Mouse (Mus musculus) liver, embryonic 13.5 days (tissue): Measurements from ENCODE around the gene Tmem200b. TPM values are rescaled to one million over a fixed set of nuclear protein-coding genes. Genes with fewer than 3 reads are reported as not detected.

ENCODE experiments used
- ATAC-seq: fragments of 200-750 bp; cut with Nextera tagmentation; 2 replicates; pipeline ENCODE4 v1.8.0; 2017; ENCODE audit warnings: low read depth, mild to moderate bottlenecking, moderate number of reproducible peaks, moderate library complexity
- DNase-seq: peaks from one replicate; pipeline ENCODE4 v3.0.0; 2022
- H3K27ac ChIP-seq: fragments of 300-500 bp; sonication (generic); 2 replicates; pipeline ENCODE4 v1.5.1; 2015; ENCODE audit warnings: moderate library complexity, mild to moderate bottlenecking, inconsistent platforms
- H3K27me3 ChIP-seq: fragments of 300-500 bp; sonication (generic); 2 replicates; pipeline ENCODE4 v1.6.1; 2015; ENCODE audit warnings: mild to moderate bottlenecking, inconsistent platforms
- H3K36me3 ChIP-seq: fragments of 300-500 bp; sonication (generic); 2 replicates; pipeline ENCODE4 v1.6.1; 2015; ENCODE audit warnings: mild to moderate bottlenecking, inconsistent platforms
- H3K4me1 ChIP-seq: fragments of 300-500 bp; sonication (generic); replicated peaks from 2 replicates; pipeline ENCODE4 v1.6.1; 2015; ENCODE audit warnings: inconsistent platforms
- H3K4me2 ChIP-seq: fragments of 300-500 bp; sonication (generic); 2 replicates; pipeline ENCODE4 v1.6.1; 2015; ENCODE audit warnings: inconsistent platforms, mild to moderate bottlenecking, moderate library complexity
- H3K4me3 ChIP-seq: fragments of 300-500 bp; sonication (generic); replicated peaks from 2 replicates; pipeline ENCODE4 v1.5.1; 2015; ENCODE audit warnings: mild to moderate bottlenecking, inconsistent platforms
- H3K9ac ChIP-seq: fragments of 300-500 bp; sonication (generic); 2 replicates; pipeline ENCODE4 v1.6.1; 2015; ENCODE audit warnings: mild to moderate bottlenecking, inconsistent platforms
- H3K9me3 ChIP-seq: fragments of 300-500 bp; sonication (generic); replicated peaks from 2 replicates; pipeline ENCODE4 v1.6.1; 2016; ENCODE audit warnings: inconsistent platforms
- WGBS: fragments of 180-500 bp; shearing (Covaris S2); methylation state at CpG from one replicate; pipeline ENCODE4 v1.1.7; 2015; ENCODE audit not compliant: insufficient replicate concordance; 5-methylcytosine and 5-hydroxymethylcytosine counted together
- polyA plus RNA-seq: library from polyadenylated mRNA; unstranded; fragments of >200 nt; fragmentation: Nextera tagmentation; extraction: Ambion mirVana; gene quantifications from 2 replicates; pipeline ENCODE4 v1.2.1, GENCODE M21; 2015

Tmem200b gene
- polyA plus RNA-seq, 1 experiment from 2014 or later: 0.25 TPM

DNA sequence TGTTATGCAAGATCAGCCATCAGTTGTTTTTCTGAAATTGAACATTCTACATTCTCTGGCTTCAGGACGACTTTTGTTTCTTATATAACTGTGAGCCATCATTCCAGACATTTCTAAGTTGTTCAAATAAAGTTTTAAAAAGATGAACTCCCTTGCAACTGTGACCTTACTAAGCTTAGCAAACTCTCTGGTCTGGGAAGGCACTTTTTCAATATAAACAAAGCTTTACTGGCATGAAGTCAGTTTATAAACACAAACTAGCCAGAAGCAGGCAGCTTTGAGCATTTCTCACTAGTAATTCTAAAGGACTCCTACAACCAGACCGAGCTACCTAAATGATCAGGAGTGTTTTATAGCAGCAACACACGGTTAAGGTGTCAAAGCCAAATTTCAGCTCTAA lies 35.6 kb downstream of the Tmem200b start:
- DNase-seq (no peak), ATAC-seq (no peak)
- Histone ChIP-seq H3K9ac (no peak overlapping the region), H3K4me1 (no peaks in the 10 kb centered on the region), H3K27me3 (no peaks in the 10 kb centered on the region), H3K9me3 (no peaks in the 10 kb centered on the region), H3K4me3 (no peak overlapping the region), H3K27ac (no peak overlapping the region), H3K36me3 (peaks cover 97% of the 10 kb centered on the region), H3K4me2 (no peak overlapping the region)
- 81% methylated on average over 3 of the region's 3 CpGs for WGBS

DNA sequence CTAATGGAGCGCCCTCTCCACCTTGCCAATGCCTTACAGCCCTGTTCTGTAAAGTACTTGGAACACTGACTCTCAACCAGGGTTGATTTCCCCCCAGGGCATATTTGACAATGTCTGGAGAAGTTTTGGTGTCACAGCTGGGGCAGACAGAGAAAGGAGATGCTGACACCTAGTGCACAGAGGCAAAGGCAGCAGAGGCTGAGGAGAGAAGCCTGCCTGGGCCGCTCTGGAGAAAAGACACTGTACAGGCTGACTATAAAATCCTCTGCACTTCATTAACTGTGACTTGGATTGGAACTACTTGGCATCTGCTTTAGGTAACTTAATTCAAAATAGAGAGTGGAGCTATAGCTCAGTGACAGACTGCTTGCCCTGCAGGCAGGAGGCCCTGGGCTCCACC lies 47.3 kb downstream of the Tmem200b start:
- Histone ChIP-seq H3K9me3 (no peaks in the 10 kb centered on the region), H3K36me3 (peaks cover 99% of the 10 kb centered on the region), H3K27me3 (no peaks in the 10 kb centered on the region), H3K4me3 (no peak overlapping the region), H3K27ac (no peak overlapping the region), H3K4me1 (no peaks in the 10 kb centered on the region), H3K9ac (no peak overlapping the region), H3K4me2 (no peak overlapping the region)
- no peak for DNase-seq
- ATAC-seq: no peak
- 95% methylated on average over 2 of the region's 2 CpGs for WGBS

DNA sequence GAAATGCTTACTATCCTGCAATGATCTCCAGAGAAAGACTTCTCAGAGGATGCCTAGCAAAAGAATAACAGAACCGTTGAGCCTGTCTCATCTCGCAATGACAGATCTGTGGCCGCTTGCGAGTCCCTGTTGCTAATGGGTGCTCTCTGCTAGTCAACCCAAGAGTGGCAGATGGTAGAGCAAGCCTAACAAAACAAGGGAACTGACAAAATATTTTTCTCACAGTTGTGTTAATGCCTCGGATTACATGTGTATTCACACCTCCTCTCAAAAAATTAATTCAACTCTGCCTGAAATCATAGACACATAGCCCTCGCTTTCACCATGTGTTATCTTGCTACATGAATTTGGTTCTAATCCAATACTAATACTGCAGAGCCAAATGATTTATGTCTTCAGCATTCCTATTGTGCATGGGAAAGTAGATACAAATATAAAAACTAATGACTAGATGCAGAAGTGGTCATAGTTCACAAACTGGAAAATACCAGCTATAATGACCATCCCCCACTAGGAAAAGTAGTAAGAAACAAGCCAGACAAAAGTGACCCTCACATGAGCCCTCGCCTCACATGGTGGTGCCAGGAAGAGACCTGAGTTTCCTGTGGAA lies 48.8 kb downstream of the Tmem200b start:
- H3K27me3 ChIP-seq: no peaks in the 10 kb centered on the region
- peaks cover 99% of the 10 kb centered on the region for H3K36me3 ChIP-seq
- H3K9me3 ChIP-seq: no peaks in the 10 kb centered on the region
- DNase-seq: no peak
- 91% methylated on average over 7 of the region's 7 CpGs for WGBS
- H3K4me1 ChIP-seq: no peaks in the 10 kb centered on the region
- H3K9ac ChIP-seq: no peak overlapping the region
- H3K27ac ChIP-seq: no peak overlapping the region
- ATAC-seq: no peak
- no peak overlapping the region for H3K4me3 ChIP-seq
- H3K4me2 ChIP-seq: no peak overlapping the region

Other genes starting within 250 kb of the Tmem200b start
- 2.1 and 2.7 TPM in 2 replicates for gene Ptpru, start 83.5 kb upstream of the Tmem200b start, polyA plus RNA-seq
- gene Mecr, start 78.3 kb upstream of the Tmem200b start, polyA plus RNA-seq: 39.6 and 42.8 TPM in 2 replicates
- gene Srsf4, start 48.2 kb upstream of the Tmem200b start, polyA plus RNA-seq: 69.1 and 75.4 TPM in 2 replicates
- gene Gm10300, start 152.9 kb downstream of the Tmem200b start, polyA plus RNA-seq: 0.39 and 0.63 TPM in 2 replicates
- 147 and 193 TPM in 2 replicates for gene Epb41, start 153.6 kb downstream of the Tmem200b start, polyA plus RNA-seq
- 0.05 TPM in 2 replicates for gene Oprd1, start 222.7 kb downstream of the Tmem200b start, polyA plus RNA-seq